Mouse (Mus musculus) cortical plate, adult 2 months (tissue): ENCODE measurements at regions not wholly inside any gene's neighbourhood (a gene's known extent, or its start where the extent isn't known, plus 50 kb on each side); places are given as distances from the start of the nearest gene placed in this dataset.

Experiments used
- H3K27ac ChIP-seq: fragments of 200-500 bp; 2 replicates; pipeline ENCODE4 v1.5.1; 2012; ENCODE audit warnings: low read length, control low read depth, inconsistent platforms; ENCODE audit not compliant: insufficient read depth
- H3K4me1 ChIP-seq: fragments of 200-500 bp; 2 replicates; pipeline ENCODE4 v1.6.1; 2011; ENCODE audit warnings: low read length; ENCODE audit not compliant: control insufficient read depth, insufficient read depth
- H3K4me3 ChIP-seq: fragments of 200-500 bp; 2 replicates; pipeline ENCODE4 v1.5.1; 2011; ENCODE audit warnings: mild to moderate bottlenecking, low read length, control low read depth; ENCODE audit not compliant: insufficient read depth
- CTCF ChIP-seq: fragments of 200-500 bp; IDR thresholded peaks from 2 replicates; pipeline ENCODE4 v1.5.1; 2011; ENCODE audit warnings: mild to moderate bottlenecking, control low read depth, low read length; ENCODE audit not compliant: insufficient read depth; ENCODE audit errors: extremely low read depth
- POLR2A ChIP-seq: fragments of 200-500 bp; IDR thresholded peaks from 2 replicates; pipeline ENCODE4 v1.6.1; 2011; ENCODE audit warnings: mild to moderate bottlenecking, low read length, control low read depth; ENCODE audit not compliant: insufficient read depth; ENCODE audit errors: extremely low read depth

DNA sequence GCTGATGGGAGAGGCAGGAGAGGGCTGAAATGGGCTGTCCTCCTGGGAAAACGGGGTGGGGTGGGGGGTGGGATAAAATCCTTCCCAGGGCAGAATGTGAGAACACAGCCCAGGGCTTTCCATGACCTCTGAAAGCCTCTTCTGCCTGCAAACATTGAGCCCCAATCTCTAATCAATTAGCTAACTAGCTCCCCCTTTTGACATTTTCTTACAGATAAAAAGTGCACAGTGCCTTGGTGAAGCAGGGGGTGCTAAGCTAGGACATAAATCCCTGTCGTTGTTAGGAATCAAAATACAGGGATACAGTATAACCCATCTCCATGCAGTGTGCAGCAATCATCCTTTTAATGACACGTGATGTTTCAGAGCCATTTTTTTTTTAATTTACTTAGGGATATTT is 588.1 kb downstream of the Rnf144a start:
- no peak overlapping the region for H3K27ac ChIP-seq
- no peak overlapping the region for H3K4me3 ChIP-seq
- TF ChIP-seq POLR2A (no peak), CTCF (no peak)
- H3K4me1 ChIP-seq = no peaks in the 10 kb centered on the region

DNA sequence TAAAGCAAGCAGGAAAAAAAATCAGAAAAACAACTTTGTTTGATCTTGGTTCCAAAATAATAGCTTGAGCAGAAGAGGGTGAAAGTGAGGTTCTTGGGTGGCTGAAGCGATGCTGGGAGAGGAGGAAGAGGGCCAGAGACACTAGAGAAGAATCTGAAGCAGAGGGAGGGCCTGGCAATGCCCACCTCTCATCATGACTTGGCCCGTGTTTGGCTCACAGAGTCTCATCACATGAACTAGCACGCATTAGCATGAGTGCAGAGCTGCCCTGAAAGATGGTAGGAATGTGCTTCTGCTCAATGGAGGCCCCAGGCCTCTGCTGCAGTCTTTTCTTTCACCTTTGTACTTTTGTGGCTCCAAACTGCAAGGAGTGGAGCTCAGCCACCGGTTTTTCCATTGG is 588.6 kb downstream of the Rnf144a start:
- Histone ChIP-seq H3K4me1 (no peaks in the 10 kb centered on the region), H3K27ac (no peak overlapping the region), H3K4me3 (no peak overlapping the region)
- TF ChIP-seq CTCF = no peak

DNA sequence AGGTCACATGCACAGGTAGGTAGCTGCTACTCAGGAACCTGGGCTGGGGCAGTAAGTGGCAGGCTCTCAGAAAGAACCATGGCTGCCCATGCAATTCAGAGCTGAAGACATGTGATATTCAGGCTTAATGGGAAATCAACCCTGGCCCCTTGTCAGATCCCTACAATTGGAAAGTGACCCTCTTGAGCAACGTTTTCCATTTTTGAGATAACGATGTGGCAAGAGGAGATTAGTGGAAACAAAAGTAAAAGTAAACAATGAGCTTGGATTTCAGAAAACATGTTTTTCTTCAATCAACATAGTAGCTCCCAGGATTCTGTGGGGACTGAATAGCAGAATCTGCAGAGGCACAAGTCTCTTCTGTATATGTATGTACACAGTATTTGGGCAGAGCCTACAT is 598.8 kb downstream of the Rnf144a start:
- Histone ChIP-seq H3K4me1 (no peaks in the 10 kb centered on the region), H3K27ac (no peak overlapping the region), H3K4me3 (no peak overlapping the region)
- no peak for TF ChIP-seq CTCF
- TF ChIP-seq POLR2A = no peak

DNA sequence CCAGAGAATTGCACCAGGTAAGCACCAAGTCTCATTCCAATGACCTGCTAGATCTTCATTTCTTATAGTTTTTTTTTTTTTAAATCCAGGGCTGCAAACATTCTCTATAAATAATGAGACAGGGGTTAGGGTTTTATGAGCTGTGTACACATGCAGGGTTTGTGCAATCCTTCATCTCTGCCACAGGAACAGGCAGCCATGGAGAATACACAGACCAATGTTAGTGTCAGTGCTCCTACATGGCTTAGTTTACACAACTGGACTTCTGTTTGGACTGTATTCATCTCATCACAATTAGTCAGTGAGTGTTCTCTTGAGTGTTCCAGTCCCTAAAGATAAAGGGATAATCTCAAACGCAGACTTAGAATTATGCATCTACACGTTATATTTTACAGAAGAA is 620.0 kb downstream of the Rnf144a start:
- H3K4me3 ChIP-seq = no peak overlapping the region
- TF ChIP-seq CTCF = no peak
- TF ChIP-seq POLR2A = no peak
- H3K4me1 ChIP-seq = no peaks in the 10 kb centered on the region
- no peak overlapping the region for H3K27ac ChIP-seq

DNA sequence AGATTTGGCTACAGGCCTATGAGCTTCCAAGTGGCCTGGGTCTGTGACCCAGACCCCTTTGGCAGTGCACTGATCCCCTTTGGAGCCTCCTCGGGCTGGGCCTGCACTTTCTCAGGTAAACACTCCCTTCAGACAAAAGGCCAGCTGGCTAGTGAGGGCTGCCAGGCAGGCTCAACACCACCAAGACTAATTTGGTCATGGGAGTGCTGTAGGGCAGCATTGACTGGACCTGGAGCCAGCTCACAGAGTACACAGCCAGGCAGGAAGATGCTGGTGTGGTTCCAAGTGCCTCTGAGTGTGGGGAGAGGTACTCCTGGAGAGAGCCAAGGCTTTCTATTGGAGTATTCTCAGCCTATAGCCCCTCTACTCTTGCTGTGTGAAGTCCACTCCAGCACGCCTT is 620.5 kb downstream of the Rnf144a start:
- H3K4me1 ChIP-seq = no peaks in the 10 kb centered on the region
- TF ChIP-seq POLR2A = no peak
- no peak for TF ChIP-seq CTCF
- H3K27ac ChIP-seq = no peak overlapping the region
- no peak overlapping the region for H3K4me3 ChIP-seq

DNA sequence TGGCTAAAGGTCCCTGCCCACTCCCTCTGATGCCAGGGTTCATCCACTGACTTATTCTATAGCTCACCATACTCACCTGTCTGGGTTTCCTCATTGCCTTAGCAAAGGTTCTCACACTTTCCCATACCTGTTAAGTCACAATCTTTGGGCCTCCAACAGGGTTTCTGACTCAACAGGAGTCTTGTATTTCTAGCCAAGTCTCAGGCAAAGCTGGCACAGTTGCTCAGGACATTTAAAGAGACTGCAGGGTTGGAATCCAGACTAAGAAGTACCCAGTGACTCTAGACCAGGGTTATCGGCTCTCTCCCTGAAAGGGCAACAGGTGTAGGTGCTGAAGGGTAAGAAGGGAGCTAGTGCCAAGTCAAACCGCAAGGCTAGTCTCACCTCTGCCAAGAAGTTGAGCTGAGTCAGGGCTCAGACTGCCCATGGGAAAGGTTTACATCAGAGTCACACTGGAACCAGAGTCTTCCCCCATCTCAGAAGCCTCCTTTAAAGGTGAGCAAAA is 622.4 kb downstream of the Rnf144a start:
- Histone ChIP-seq H3K4me3 (no peak overlapping the region), H3K27ac (no peak overlapping the region), H3K4me1 (no peaks in the 10 kb centered on the region)
- TF ChIP-seq POLR2A (no peak), CTCF (no peak)

DNA sequence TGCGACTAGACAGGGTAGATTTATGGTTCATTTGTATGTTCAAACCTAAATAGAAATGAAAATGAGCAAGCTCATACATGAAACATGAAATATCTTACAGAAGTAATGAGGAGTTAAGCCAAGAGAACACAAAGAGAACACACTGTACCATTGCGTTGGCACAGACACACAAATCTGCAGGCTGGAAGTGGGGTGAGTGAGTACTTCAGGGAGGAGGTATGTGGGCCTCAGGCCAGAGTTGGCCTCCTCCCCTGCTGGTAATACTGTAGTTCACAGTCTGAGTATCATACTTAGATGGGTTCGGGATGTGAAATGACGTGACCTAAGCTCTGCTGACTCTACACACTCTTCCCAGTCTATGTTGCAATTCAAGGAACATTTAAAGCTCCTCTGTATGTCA is 624.1 kb downstream of the Rnf144a start:
- TF ChIP-seq CTCF (no peak), POLR2A (no peak)
- Histone ChIP-seq H3K4me3 (no peak overlapping the region), H3K27ac (no peak overlapping the region), H3K4me1 (no peaks in the 10 kb centered on the region)

DNA sequence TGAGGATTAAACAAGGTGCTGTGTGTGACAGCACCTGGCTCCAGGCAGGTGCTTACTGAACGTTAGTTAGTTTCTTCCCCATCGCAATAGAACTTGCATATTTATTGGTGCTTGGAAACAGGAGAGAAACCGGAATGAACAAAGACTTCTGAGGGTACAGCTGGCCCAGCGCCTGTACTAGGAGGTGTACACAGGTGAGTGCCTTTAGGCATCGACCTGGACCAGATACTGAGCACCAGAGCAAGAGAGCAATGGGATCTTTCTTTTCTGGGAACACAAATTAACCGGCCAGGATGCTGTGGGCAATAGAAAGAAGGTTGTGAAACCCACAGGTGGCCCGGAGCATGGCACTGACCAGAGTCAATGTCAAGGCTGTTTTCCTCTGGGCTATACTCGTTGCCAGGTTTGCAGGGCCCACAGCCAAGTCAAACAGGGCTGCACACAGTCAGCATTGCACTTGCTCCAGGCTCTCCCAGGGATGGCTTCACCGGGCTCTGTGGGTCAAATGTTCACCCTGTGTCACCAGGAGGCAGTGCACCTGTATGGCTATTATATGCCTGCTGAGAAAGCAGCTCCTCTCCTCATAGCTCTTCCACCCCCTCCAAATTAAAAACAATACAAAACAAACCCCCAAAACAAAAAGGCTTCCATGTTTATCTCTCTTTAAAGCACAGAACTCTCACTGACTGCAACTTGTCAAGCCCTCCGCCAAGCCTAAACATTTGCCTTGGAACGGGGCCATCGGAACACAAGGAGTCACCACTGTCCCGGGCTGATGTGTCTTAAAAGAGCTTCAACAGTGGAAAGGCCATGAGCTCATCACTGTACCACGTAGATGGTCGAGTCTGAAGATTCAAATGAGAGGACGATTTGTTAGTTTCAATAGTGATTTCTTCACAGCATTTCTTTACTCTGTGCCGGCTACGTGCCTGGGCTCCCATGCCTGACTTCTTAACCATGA is 629.1 kb downstream of the Rnf144a start:
- no peak overlapping the region for H3K4me3 ChIP-seq
- no peak for TF ChIP-seq POLR2A
- no peak for TF ChIP-seq CTCF
- no peaks in the 10 kb centered on the region for H3K4me1 ChIP-seq
- no peak overlapping the region for H3K27ac ChIP-seq

DNA sequence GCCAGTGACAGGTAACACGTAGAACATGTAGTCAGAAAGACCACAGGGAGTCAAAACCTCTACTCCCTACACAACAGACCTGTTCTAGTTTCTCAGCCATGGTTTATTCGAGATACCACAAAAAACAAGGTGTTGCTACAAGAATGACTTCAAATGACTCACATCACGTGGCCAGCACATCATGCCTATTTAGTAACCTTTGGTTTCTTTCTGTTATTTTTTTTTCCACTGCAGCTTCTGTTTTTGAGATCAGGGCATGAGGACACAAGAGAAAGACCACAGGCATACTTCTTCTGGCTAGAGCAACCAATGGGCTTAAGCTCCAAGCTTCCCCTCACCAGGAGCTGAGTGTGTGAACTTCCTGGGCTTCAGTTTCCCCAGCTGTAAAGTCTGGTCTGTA is 630.7 kb downstream of the Rnf144a start:
- Histone ChIP-seq H3K4me1 (no peaks in the 10 kb centered on the region), H3K4me3 (no peak overlapping the region), H3K27ac (no peak overlapping the region)
- no peak for TF ChIP-seq CTCF
- TF ChIP-seq POLR2A = no peak
